Mouse (Mus musculus) frontal cortex, postnatal 36 days (tissue): ENCODE data around the gene Synpo2.
A peak's percentile ranks its signal among the peaks of the same experiment; 100 is the strongest.

ENCODE experiments used
- DNase-seq, 2 experiments: peaks; one replicate each; pipeline ENCODE4 v3.0.0; 2022; ENCODE audit warnings: low spot score in 2 of 2

Gene Synpo2

GRCm38 (mm10) chr3:123205065-123205464, 30.9 kb downstream of the Synpo2 start:
- DNase-seq, result no peak

- no peak for DNase-seq
Measured at GRCm38 (mm10) chr3:123204658-123205057, 31.3 kb downstream of the Synpo2 start.

- no peak for DNase-seq
Measured at GRCm38 (mm10) chr3:123201798-123202197, 34.2 kb downstream of the Synpo2 start.

GRCm38 (mm10) chr3:123193740-123194139, 42.2 kb downstream of the Synpo2 start:
- DNase-seq, result no peak

- DNase-seq, result no peak
Measured at GRCm38 (mm10) chr3:123191602-123192001, 44.3 kb downstream of the Synpo2 start.

GRCm38 (mm10) chr3:123190329-123190728, 45.6 kb downstream of the Synpo2 start:
- no peak for DNase-seq

- DNase-seq, result no peak
Measured at GRCm38 (mm10) chr3:123189826-123190225, 46.1 kb downstream of the Synpo2 start.

GRCm38 (mm10) chr3:123188616-123189230, 47.2 kb downstream of the Synpo2 start:
- no peak for DNase-seq

GRCm38 (mm10) chr3:123187370-123188124, 48.4 kb downstream of the Synpo2 start:
- no peak for DNase-seq

GRCm38 (mm10) chr3:123185238-123185925, 50.6 kb downstream of the Synpo2 start:
- DNase-seq, result no peak

- DNase-seq, result no peak
Measured at GRCm38 (mm10) chr3:123184281-123184680, 51.7 kb downstream of the Synpo2 start.

GRCm38 (mm10) chr3:123179508-123179907, 56.4 kb downstream of the Synpo2 start:
- no peak for DNase-seq

- no peak for DNase-seq
Measured at GRCm38 (mm10) chr3:123179041-123179440, 56.9 kb downstream of the Synpo2 start.

- no peak for DNase-seq
Measured at GRCm38 (mm10) chr3:123178420-123178819, 57.5 kb downstream of the Synpo2 start.

GRCm38 (mm10) chr3:123176366-123177334, 59.3 kb downstream of the Synpo2 start:
- DNase-seq, result no peak

GRCm38 (mm10) chr3:123175142-123175541, 60.8 kb downstream of the Synpo2 start:
- no peak for DNase-seq

- DNase-seq, result no peak
Measured at GRCm38 (mm10) chr3:123174379-123174697, 61.6 kb downstream of the Synpo2 start.

- no peak for DNase-seq
Measured at GRCm38 (mm10) chr3:123173553-123174378, 62.2 kb downstream of the Synpo2 start.

- no peak for DNase-seq
Measured at GRCm38 (mm10) chr3:123172151-123172550, 63.8 kb downstream of the Synpo2 start.

GRCm38 (mm10) chr3:123169398-123169797, 66.6 kb downstream of the Synpo2 start:
- DNase-seq, result no peak

- peak; percentile 35 to 68 for DNase-seq
Measured at GRCm38 (mm10) chr3:123168815-123169214, 67.1 kb downstream of the Synpo2 start.
